Comparison of ENCODE assay signal across 8 mouse cellular contexts in genomic region chr14:31251084-31251604, GRCm38 (mm10). TPM values are rescaled to one million over a fixed set of nuclear protein-coding genes. Genes with fewer than 3 reads are reported as not detected.
A peak's percentile ranks its signal among the peaks of the same experiment; 100 is the strongest.
DNase-seq lines count a peak whose midpoint lies in the region; ATAC-seq lines count a peak whose summit lies in the region.

TSS of gene Phf7 (minus strand) at chr14:31251317.
TSS of gene Bap1 (plus strand) at chr14:31251450.

- ATAC-seq in hindbrain, embryonic 15.5 days (ENCODE audit: low FRiP score, low read depth), result peak; percentile 96

- H3K9me3 ChIP-seq in hindbrain, embryonic 15.5 days, result no peaks in the 10 kb centered on the region

- H3K4me2 ChIP-seq in hindbrain, embryonic 15.5 days, result peak within 1 kb of the TSS; percentile 80

- under 1% methylated on average over 72 of the region's 75 CpGs for WGBS in hindbrain, embryonic 15.5 days

- peaks cover 31% of the 10 kb centered on the region for H3K36me3 ChIP-seq in hindbrain, embryonic 15.5 days

- H3K4me3 ChIP-seq in hindbrain, embryonic 15.5 days, result peak within 1 kb of the TSS; percentile 75

- peaks cover 20% of the 10 kb centered on the region for H3K4me1 ChIP-seq in hindbrain, embryonic 15.5 days (replicated peaks)

- H3K9ac ChIP-seq in hindbrain, embryonic 15.5 days, result peak within 1 kb of the TSS; percentile 83

- peak; percentile 84 for DNase-seq in WW6 (ENCODE audit: low read depth, low spot score)
- peak; percentile 96 for DNase-seq in cerebellum, postnatal 36 days
- DNase-seq in frontal cortex, postnatal 36 days (ENCODE audit: low spot score in 2 of 2), result peak; percentile 97
- peak; percentile 90 for DNase-seq in left cerebral cortex, adult 11 months (ENCODE audit: low spot score)
- peak; percentile 96 for DNase-seq in lung, postnatal 36 days
- DNase-seq in retina, embryonic 14.5 days (ENCODE audit: low spot score), result peak; percentile 97
- DNase-seq in thymus, postnatal 36 days, result peak; percentile 95 to 97

- H3K27ac ChIP-seq in hindbrain, embryonic 15.5 days (replicated peaks), result peak within 1 kb of the TSS; percentile 95

- no peaks in the 10 kb centered on the region for H3K27me3 ChIP-seq in hindbrain, embryonic 15.5 days

RNA-seq across cellular contexts. Expression of gene Phf7, which starts in this region (rescaled TPM):
- polyA plus RNA-seq in hindbrain, embryonic 15.5 days (2015; fragmentation: Nextera tagmentation; extraction: Ambion mirVana), result 8.9 and 9.4 TPM in 2 replicates

RNA-seq across cellular contexts. Expression of gene Bap1, which starts in this region (rescaled TPM):
- 101 and 113 TPM in 2 replicates for polyA plus RNA-seq in hindbrain, embryonic 15.5 days (2015; fragmentation: Nextera tagmentation; extraction: Ambion mirVana)

Comparison
In these comparisons a context has a peak if more than half of its experiments do, and no peak if none do; other contexts are left out.
1. Peak in every context shown above with its lines: DNase-seq, ATAC-seq, H3K4me3 ChIP-seq and H3K27ac ChIP-seq.